Mouse (Mus musculus) heart, embryonic 16.5 days (tissue): ENCODE measurements around the gene Tcl1b4. TPM values are rescaled to one million over a fixed set of nuclear protein-coding genes. Genes with fewer than 3 reads are reported as not detected.
"Not testable (repeated sequence)": the region's sequence is repeated elsewhere in the genome, so short reads cannot be mapped to it uniquely, and the experiment has no call there.

Experiments
- ATAC-seq: fragments of 200-750 bp; cut with Nextera tagmentation; replicated peaks from 2 replicates; pipeline ENCODE4 v1.8.0; 2017; ENCODE audit warnings: moderate number of reproducible peaks; ENCODE audit not compliant: insufficient read depth, low FRiP score; ENCODE audit errors: extremely low read depth
- H3K27ac ChIP-seq: fragments of 300-500 bp; sonication (generic); 2 replicates; pipeline ENCODE4 v1.5.1; 2014; ENCODE audit warnings: mild to moderate bottlenecking, low read length, control low read depth, moderate library complexity
- H3K27me3 ChIP-seq: fragments of 300-500 bp; sonication (generic); 2 replicates; pipeline ENCODE4 v1.6.1; 2014; ENCODE audit warnings: low read length, mixed read lengths; ENCODE audit not compliant: control insufficient read depth, insufficient read depth
- H3K36me3 ChIP-seq: fragments of 300-500 bp; sonication (generic); 2 replicates; pipeline ENCODE4 v1.6.1; 2014; ENCODE audit not compliant: control insufficient read depth, insufficient read depth
- H3K4me1 ChIP-seq: fragments of 300-500 bp; sonication (generic); 2 replicates; pipeline ENCODE4 v1.6.1; 2014; ENCODE audit warnings: low read length, mixed read lengths; ENCODE audit not compliant: control insufficient read depth, insufficient read depth
- H3K4me2 ChIP-seq: fragments of 300-500 bp; sonication (generic); 2 replicates; pipeline ENCODE4 v1.6.1; 2014; ENCODE audit warnings: low read depth, mild to moderate bottlenecking, control low read depth, low read length
- H3K4me3 ChIP-seq: fragments of 300-500 bp; sonication (generic); 2 replicates; pipeline ENCODE4 v1.5.1; 2014; ENCODE audit warnings: mild to moderate bottlenecking, control low read depth, low read length
- H3K9ac ChIP-seq: fragments of 300-500 bp; sonication (generic); 2 replicates; pipeline ENCODE4 v1.6.1; 2014; ENCODE audit warnings: low read length, control low read depth
- H3K9me3 ChIP-seq: fragments of 300-500 bp; sonication (generic); replicated peaks from 2 replicates; pipeline ENCODE4 v1.6.1; 2016; ENCODE audit warnings: low read length; ENCODE audit not compliant: control insufficient read depth
- WGBS: fragments of 180-500 bp; shearing (Covaris S2); extraction: QIAGEN DNeasy Blood & Tissue Kit; methylation state at CpG from one replicate; pipeline ENCODE4 v1.1.7; 2014; 5-methylcytosine and 5-hydroxymethylcytosine counted together
- polyA plus RNA-seq: library from polyadenylated mRNA; unstranded; fragments of >200 nt; fragmentation: Nextera tagmentation; extraction: Ambion mirVana; gene quantifications from 2 replicates; pipeline ENCODE4 v1.2.1, GENCODE M21; 2015

Gene Tcl1b4
- polyA plus RNA-seq, 1 experiment from 2014 or later = not detected

DNA sequence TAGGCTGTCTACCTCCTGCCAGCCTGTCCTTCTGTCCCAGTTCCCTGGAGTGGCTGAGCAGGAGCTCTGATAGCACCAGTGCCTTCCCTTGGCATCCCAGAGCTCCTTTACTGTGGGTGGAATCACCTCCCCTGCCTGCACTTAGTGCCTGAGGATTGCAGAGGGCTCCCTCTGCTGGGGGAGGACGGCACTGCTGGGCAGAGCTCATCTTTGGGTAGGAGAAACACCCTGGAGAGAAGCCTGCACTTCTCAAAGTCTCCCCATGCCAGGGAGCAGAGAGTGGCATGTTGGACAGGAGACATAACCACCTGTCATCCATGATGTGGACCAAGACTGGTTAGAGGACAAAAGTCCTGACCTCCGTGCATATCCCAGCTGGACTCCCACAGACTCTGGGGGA is 12.8 kb upstream of the Tcl1b4 start:
- not testable (repeated sequence) for H3K9ac ChIP-seq, H3K4me3 ChIP-seq, H3K9me3 ChIP-seq, ATAC-seq, H3K27me3 ChIP-seq, H3K36me3 ChIP-seq, H3K27ac ChIP-seq, H3K4me2 ChIP-seq, H3K4me1 ChIP-seq
- WGBS = 31% methylated on average over 2 of the region's 2 CpGs

DNA sequence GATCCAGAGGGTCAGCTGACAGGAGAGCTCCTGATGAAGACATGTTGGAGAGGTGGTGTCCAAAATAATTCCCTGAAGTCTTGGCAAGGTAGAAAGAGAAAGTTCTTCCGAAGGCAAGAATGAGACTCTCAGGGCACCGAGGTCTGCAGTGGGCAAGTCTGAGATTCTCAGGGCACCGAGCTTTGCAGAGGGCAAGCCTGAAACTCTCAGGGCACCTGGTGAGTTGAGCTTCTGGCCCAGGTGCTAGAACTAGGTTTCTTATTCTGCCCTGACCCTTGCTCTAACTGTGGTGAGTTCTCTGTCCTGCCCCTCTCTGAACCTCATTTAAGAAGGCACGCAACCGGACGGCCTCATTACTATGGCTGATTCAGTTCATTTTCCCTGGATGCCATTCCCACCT is 11.0 kb upstream of the Tcl1b4 start, which contains the start of gene Tcl1b3:
TSS of gene Tcl1b3 (plus strand) at position 301 of the 400 bp plus-strand sequence.
- H3K36me3 ChIP-seq = not testable (repeated sequence)

DNA sequence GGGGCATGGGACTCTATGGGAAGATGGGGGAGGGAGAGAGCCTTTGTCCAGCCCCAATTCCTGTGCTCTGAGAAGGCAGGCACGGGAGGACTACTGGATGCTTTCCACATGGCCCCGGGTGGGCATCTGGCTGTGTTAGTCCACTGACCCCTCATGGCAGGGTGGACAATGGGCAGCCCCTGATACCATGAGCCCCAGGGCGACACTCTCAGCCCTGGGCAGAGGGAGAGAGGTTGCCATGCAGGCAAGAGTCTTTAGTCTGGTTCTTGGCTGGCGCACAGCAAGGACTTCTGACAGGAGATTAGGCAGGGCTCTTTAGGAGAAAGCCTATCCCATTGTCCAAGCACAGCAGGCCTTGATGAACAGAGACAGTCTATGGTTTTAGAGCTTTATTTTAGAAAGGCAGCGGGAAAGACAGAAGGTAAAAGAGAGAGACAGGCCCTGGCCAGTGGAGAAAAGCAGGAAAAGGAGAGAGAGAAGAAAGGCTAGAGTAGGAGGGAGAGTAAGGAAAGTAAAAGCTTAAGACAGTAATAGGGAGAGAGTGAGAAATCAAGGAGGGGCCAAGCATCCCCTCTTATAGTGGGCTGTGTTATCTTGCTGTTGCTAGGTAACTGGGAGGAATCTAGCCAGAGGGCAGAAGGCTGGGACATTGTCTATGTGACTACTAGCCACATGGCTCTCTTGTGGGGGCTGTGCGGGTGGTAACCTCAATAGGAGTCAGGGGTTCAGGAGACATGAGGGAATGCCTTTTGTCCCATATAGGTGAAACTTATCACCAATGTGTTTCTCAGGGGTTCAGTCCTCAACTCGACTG is 1.9 kb upstream of the Tcl1b4 start:
- H3K36me3 ChIP-seq, ATAC-seq, H3K4me3 ChIP-seq, H3K27me3 ChIP-seq, H3K27ac ChIP-seq, H3K9ac ChIP-seq, H3K4me2 ChIP-seq, H3K9me3 ChIP-seq, H3K4me1 ChIP-seq: not testable (repeated sequence)
- 58% methylated on average over 7 of the region's 7 CpGs for WGBS

More for the DNA sequence above, 11.0 kb upstream of the Tcl1b4 start, which contains the start of gene Tcl1b3:
- not testable (repeated sequence) for H3K27me3 ChIP-seq, H3K4me2 ChIP-seq, ATAC-seq, H3K9ac ChIP-seq, H3K4me1 ChIP-seq, H3K4me3 ChIP-seq, H3K27ac ChIP-seq, H3K9me3 ChIP-seq
- WGBS = 85% methylated on average over 6 of the region's 6 CpGs

DNA sequence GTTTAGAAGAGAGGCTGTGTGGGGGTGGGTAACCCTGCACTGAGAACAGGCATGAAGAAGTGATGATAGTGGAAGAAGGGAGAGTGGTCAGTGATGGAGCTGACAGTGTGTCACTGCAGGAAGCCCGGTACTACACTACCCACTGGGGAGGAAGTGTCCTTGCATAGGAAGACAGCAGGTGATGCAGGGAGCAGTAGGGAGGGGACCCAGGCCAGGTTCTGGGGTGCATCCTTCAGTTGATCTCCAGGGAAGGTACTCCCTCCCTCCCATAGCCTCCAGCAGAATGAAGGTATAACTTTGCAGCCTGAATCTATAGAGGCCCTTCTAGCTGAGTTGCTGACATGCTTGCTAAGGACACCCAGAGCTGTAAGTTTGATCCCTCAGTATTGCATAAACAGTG is 5.3 kb downstream of the Tcl1b4 start:
- WGBS = 40% methylated on average over 1 of the region's 1 CpGs
- H3K4me1 ChIP-seq = no peaks in the 10 kb centered on the region
- no peak overlapping the region for H3K4me3 ChIP-seq
- H3K9me3 ChIP-seq = no peaks in the 10 kb centered on the region
- no peak overlapping the region for H3K9ac ChIP-seq
- H3K27ac ChIP-seq = no peak overlapping the region
- no peaks in the 10 kb centered on the region for H3K36me3 ChIP-seq
- no peak for ATAC-seq
- H3K4me2 ChIP-seq = no peak overlapping the region
- no peaks in the 10 kb centered on the region for H3K27me3 ChIP-seq

DNA sequence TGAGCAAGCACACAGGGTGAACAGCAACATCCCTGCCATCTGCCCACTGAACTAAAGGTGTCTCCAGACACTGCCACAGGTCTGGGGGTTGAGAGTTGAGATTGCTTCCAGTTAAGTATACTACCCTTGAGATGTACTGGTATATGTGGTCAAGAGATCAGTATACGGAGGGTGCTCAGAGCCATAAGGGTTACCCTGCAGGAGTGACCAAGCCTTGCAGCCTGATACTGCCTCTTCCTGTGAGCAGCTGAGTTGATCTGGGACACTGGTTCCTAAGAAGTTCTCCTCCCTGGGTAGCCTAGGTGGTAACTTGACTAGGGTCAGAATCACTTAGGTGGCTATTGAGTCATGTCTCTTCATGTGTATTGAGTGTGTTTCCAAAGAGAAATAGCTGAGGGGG is 6.7 kb downstream of the Tcl1b4 start:
- WGBS = 81% methylated on average over 1 of the region's 1 CpGs
- Histone ChIP-seq H3K36me3 (no peaks in the 10 kb centered on the region), H3K27ac (no peak overlapping the region), H3K27me3 (no peaks in the 10 kb centered on the region), H3K4me2 (no peak overlapping the region), H3K9me3 (no peaks in the 10 kb centered on the region), H3K9ac (no peak overlapping the region), H3K4me1 (no peaks in the 10 kb centered on the region), H3K4me3 (no peak overlapping the region)
- ATAC-seq = no peak

DNA sequence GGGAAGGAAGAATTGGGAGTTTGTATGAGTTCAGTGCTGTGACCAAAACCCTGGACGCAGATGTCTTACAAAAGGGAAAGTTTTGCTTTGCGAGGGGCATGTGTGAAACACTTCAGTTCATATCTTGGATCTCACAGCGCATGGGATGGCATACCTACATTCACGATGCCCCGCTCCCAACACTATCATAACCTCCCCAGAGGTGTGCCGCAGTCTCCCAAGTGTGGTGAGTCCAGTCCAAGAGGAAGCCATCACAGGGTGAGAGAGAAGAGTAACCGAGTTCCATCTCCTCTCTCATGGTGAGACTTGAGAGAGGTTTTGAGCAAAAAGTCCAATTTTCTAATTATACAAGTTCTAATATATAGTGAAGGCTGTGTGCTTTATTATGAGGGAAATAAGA is 7.5 kb downstream of the Tcl1b4 start:
- H3K9me3 ChIP-seq = no peaks in the 10 kb centered on the region
- no peak overlapping the region for H3K9ac ChIP-seq
- 83% methylated on average over 7 of the region's 7 CpGs for WGBS
- H3K27ac ChIP-seq = no peak overlapping the region
- H3K4me1 ChIP-seq = no peaks in the 10 kb centered on the region
- H3K27me3 ChIP-seq = no peaks in the 10 kb centered on the region
- no peaks in the 10 kb centered on the region for H3K36me3 ChIP-seq
- no peak overlapping the region for H3K4me2 ChIP-seq
- H3K4me3 ChIP-seq = no peak overlapping the region
- ATAC-seq = no peak

DNA sequence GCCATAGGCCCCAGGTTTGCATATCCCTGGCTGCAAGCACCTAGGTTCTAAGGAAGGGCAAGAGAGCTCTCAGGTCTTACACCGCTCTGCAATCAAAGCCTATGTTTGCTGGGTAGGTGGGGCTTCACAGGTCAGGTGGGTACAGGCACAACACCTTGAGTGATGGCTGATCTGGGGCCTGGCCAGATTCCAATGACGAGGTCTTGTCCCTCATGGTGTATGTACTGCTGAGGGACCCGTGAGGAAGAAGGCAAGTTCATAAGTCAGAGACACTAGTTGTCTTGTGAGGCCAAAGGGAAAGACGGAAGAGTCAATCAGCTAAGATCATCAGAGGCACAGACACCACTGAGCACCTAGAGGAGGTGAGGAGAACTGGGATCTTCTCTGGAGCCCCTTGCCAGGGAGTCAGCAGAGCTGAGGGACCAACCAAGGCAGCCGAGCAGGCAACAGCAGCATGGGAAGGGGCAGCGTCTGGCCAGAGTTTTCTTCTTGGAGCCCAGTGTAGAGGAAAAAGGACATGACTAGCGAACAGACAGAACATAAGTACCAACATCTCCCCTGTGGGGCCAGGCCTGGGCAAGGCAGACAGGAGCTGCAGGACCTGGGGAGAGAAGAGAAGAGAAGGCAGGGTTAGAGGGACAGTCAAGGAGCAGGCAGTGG is 15.5 kb downstream of the Tcl1b4 start:
- Histone ChIP-seq H3K4me2 (no peak overlapping the region), H3K4me1 (no peaks in the 10 kb centered on the region), H3K36me3 (no peaks in the 10 kb centered on the region), H3K27ac (no peak overlapping the region), H3K9ac (no peak overlapping the region), H3K27me3 (no peaks in the 10 kb centered on the region), H3K9me3 (no peaks in the 10 kb centered on the region), H3K4me3 (no peak overlapping the region)
- ATAC-seq = no peak
- 83% methylated on average over 7 of the region's 7 CpGs for WGBS

DNA sequence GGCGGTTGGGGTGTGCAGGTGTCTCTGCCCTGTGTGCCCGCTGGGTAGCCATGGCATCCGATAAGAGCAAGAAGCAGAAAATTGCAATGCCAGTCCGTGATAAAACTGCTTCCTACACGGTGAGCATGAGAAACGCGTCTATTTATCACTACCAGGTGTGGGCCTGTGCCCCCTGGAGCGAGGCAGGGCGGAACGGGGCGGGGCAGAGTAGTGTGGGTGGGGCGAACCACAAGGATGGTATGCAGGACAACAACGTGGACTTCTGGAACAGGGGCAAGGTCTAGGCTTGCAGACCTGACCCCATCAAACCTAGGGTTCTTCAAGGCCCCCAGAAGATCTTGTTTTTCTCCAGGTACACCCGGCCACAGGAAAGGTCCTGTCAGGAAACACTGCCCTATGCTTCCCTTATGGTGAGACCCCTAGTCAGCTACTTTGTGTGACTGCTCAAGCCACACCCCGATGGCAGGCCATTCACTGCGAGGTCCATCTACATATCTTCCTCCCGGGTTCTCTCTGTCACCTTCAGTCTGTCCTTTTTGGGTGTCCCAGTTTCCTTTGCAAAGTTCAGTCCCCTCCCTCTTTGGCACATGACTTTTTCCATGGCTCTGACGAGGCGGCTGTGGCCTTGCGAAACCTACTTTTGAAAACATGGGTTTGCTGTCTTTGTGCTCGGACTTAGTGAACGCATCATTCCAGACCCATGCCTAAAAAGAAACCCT is 21.0 kb downstream of the Tcl1b4 start, which contains the start of gene Tcl1:
TSS of gene Tcl1 (minus strand) at position 193 of the 719 bp plus-strand sequence.
- no peak within 1 kb of the TSS for H3K27ac ChIP-seq
- H3K9ac ChIP-seq = no peak within 1 kb of the TSS
- H3K4me3 ChIP-seq = no peak within 1 kb of the TSS
- no peaks in the 10 kb centered on the region for H3K36me3 ChIP-seq
- H3K9me3 ChIP-seq = no peaks in the 10 kb centered on the region
- no peak within 1 kb of the TSS for H3K4me2 ChIP-seq
- ATAC-seq = no peak
- 84% methylated on average over 22 of the region's 22 CpGs for WGBS
- H3K4me1 ChIP-seq = no peaks in the 10 kb centered on the region
- H3K27me3 ChIP-seq = no peaks in the 10 kb centered on the region
